Mouse (Mus musculus) ES-Bruce4 (cell line): ENCODE measurements at regions not wholly inside any gene's neighbourhood (a gene's known extent, or its start where the extent isn't known, plus 50 kb on each side); places are given as distances from the start of the nearest gene placed in this dataset.
A peak's percentile ranks its signal among the peaks of the same experiment; 100 is the strongest.

Experiments
- CTCF ChIP-seq: IDR thresholded peaks from one replicate; pipeline ENCODE4 v1.8.1; 2011; ENCODE audit warnings: low read depth, low read length
- EP300 ChIP-seq: IDR thresholded peaks from 2 replicates; pipeline ENCODE4 v1.6.1; 2011; ENCODE audit warnings: low read depth, low read length; ENCODE audit not compliant: insufficient read depth
- POLR2A ChIP-seq: IDR thresholded peaks from one replicate; pipeline ENCODE4 v1.8.1; 2011; ENCODE audit warnings: low read length; ENCODE audit not compliant: insufficient read depth

DNA sequence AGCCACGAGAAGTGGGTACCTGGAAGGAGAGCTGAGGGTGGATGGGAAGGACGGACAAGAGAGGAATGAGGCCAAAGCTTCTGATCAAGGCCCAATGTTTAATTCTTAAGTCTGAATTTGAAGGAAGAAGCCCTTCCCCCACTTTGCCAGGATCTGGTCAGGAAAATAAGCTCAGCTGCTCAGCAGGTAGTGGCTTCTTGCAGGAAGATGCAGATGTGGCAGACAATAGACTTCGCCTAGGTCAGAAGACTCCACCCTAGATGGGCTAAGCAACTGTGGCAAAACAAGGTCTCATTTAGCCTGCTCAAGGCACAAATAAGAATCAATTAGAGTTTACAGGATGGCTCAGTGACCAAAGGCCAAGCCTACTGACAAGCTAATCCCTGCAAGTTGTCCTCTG is 330.4 kb upstream of the Ercc4 start:
- TF ChIP-seq EP300 (peak; percentile 66; the same call in 1 of the 2 replicates), POLR2A (no peak), CTCF (no peak)
